Mouse (Mus musculus): ENCODE results near the gene Aadacl3.

DNA sequence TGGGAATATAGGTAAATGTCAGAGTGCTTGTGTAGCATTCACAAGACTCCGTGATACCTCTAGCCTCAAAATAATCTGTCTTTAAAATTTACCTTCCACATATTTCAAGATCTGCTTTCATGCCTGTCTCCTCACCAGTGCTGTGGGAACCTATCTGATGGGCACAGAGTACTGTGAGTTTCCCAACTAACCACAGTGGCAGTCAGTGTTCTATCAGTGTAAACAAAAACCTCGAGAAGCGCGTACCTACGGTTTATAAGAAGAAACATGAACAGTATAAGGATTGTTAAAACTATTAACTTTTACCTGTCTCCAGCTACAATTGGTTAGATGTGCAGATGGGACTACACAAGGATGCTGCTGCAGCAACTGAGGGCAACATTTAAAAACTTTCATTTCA lies 30.3 kb downstream of the Aadacl3 start:
- TF ChIP-seq USF1 (IDR thresholded peaks at IDR 0.05; ENCODE audit: low read depth, low read length) (no peak), ZNF384 (IDR thresholded peaks at IDR 0.05; ENCODE audit: low read depth, low read length) (no peak), USF2 (conservative IDR thresholded peaks at IDR 0.05; ENCODE audit: low read depth, low read length) (no peak), CTCF (conservative IDR thresholded peaks at IDR 0.05 in 1 of 2, IDR thresholded peaks at IDR 0.05 in 1 of 2; ENCODE audit: low read depth in 2 of 2, low read length in 2 of 2) (no peak), RAD21 (IDR thresholded peaks at IDR 0.05; ENCODE audit: low read depth, low read length) (no peak), POLR2A (IDR thresholded peaks at IDR 0.05; ENCODE audit: low read depth, low read length) (no peak), POLR2AphosphoS2 (IDR thresholded peaks at IDR 0.05; ENCODE audit: low read depth, low read length) (no peak), MAFK (IDR thresholded peaks at IDR 0.05; ENCODE audit: insufficient replicate concordance, low read length) (no peak)
